Mouse (Mus musculus) hindbrain, embryonic 13.5 days (tissue): ENCODE data around the gene Kcnn1. TPM values are rescaled to one million over a fixed set of nuclear protein-coding genes. Genes with fewer than 3 reads are reported as not detected.
A peak's percentile ranks its signal among the peaks of the same experiment; 100 is the strongest.
"Not testable (repeated sequence)": the region's sequence is repeated elsewhere in the genome, so short reads cannot be mapped to it uniquely, and the experiment has no call there.

Source experiments
- ATAC-seq: fragments of 200-750 bp; cut with Nextera tagmentation; 2 replicates; pipeline ENCODE4 v1.8.0; 2017; ENCODE audit warnings: moderate TSS enrichment; ENCODE audit not compliant: low FRiP score
- H3K27ac ChIP-seq: fragments of 300-500 bp; sonication (generic); 2 replicates; pipeline ENCODE4 v1.5.1; 2015; ENCODE audit warnings: inconsistent platforms, mild to moderate bottlenecking, moderate library complexity
- H3K27me3 ChIP-seq: fragments of 300-500 bp; sonication (generic); 2 replicates; pipeline ENCODE4 v1.6.1; 2015; ENCODE audit warnings: mild to moderate bottlenecking, inconsistent platforms
- H3K36me3 ChIP-seq: fragments of 300-500 bp; sonication (generic); 2 replicates; pipeline ENCODE4 v1.6.1; 2015; ENCODE audit warnings: mild to moderate bottlenecking, inconsistent platforms
- H3K4me1 ChIP-seq: fragments of 300-500 bp; sonication (generic); replicated peaks from 2 replicates; pipeline ENCODE4 v1.6.1; 2015; ENCODE audit warnings: inconsistent platforms
- H3K4me2 ChIP-seq: fragments of 300-500 bp; sonication (generic); 2 replicates; pipeline ENCODE4 v1.6.1; 2015; ENCODE audit warnings: inconsistent platforms, mild to moderate bottlenecking, moderate library complexity
- H3K4me3 ChIP-seq: fragments of 300-500 bp; sonication (generic); 2 replicates; pipeline ENCODE4 v1.5.1; 2015; ENCODE audit warnings: mild to moderate bottlenecking, inconsistent platforms
- H3K9ac ChIP-seq: fragments of 300-500 bp; sonication (generic); 2 replicates; pipeline ENCODE4 v1.6.1; 2015; ENCODE audit warnings: mild to moderate bottlenecking, inconsistent platforms
- H3K9me3 ChIP-seq: fragments of 300-500 bp; sonication (generic); 2 replicates; pipeline ENCODE4 v1.6.1; 2016; ENCODE audit warnings: inconsistent platforms
- WGBS: fragments of 180-500 bp; shearing (Covaris S2); methylation state at CpG from one replicate; pipeline ENCODE4 v1.1.7; 2015; 5-methylcytosine and 5-hydroxymethylcytosine counted together
- polyA plus RNA-seq: library from polyadenylated mRNA; unstranded; fragments of >200 nt; fragmentation: Nextera tagmentation; extraction: Ambion mirVana; gene quantifications from 2 replicates; pipeline ENCODE4 v1.2.1, GENCODE M21; 2015

Kcnn1 gene
- polyA plus RNA-seq, 1 experiment from 2014 or later: 17.7 TPM

GRCm38 (mm10) chr8:70836666-70837065 lies 26.4 kb downstream of the Kcnn1 start:
- peaks cover 23% of the 10 kb centered on the region for H3K36me3 ChIP-seq
- H3K27ac ChIP-seq: no peak overlapping the region
- H3K27me3 ChIP-seq: no peaks in the 10 kb centered on the region
- H3K4me3 ChIP-seq: no peak overlapping the region
- H3K9me3 ChIP-seq: no peaks in the 10 kb centered on the region
- peak overlapping the region; percentile 29; the same call in 1 of the 2 replicates for H3K9ac ChIP-seq
- WGBS: 92% methylated on average over 12 of the region's 12 CpGs
- H3K4me2 ChIP-seq: no peak overlapping the region
- H3K4me1 ChIP-seq: peaks cover 26% of the 10 kb centered on the region
- no peak for ATAC-seq

GRCm38 (mm10) chr8:70834071-70834470 lies 29.0 kb downstream of the Kcnn1 start:
- 91% methylated on average over 3 of the region's 3 CpGs for WGBS
- no peak for ATAC-seq

GRCm38 (mm10) chr8:70833520-70833919 lies 29.5 kb downstream of the Kcnn1 start:
- no peak overlapping the region for H3K9ac ChIP-seq
- no peak overlapping the region for H3K27ac ChIP-seq
- no peaks in the 10 kb centered on the region for H3K27me3 ChIP-seq
- H3K9me3 ChIP-seq: no peaks in the 10 kb centered on the region
- 47% methylated on average over 15 of the region's 15 CpGs for WGBS
- H3K4me1 ChIP-seq: peaks cover 11% of the 10 kb centered on the region
- no peak overlapping the region for H3K4me3 ChIP-seq
- ATAC-seq: no peak
- H3K4me2 ChIP-seq: no peak overlapping the region
- peaks cover 23% of the 10 kb centered on the region for H3K36me3 ChIP-seq

More at GRCm38 (mm10) chr8:70834071-70834470, 29.0 kb downstream of the Kcnn1 start:
- Histone ChIP-seq H3K27ac (no peak overlapping the region), H3K9me3 (no peaks in the 10 kb centered on the region), H3K4me3 (no peak overlapping the region), H3K27me3 (no peaks in the 10 kb centered on the region), H3K4me2 (no peak overlapping the region), H3K9ac (no peak overlapping the region), H3K4me1 (peaks cover 15% of the 10 kb centered on the region), H3K36me3 (peaks cover 23% of the 10 kb centered on the region)

GRCm38 (mm10) chr8:70833018-70833482 lies 30.0 kb downstream of the Kcnn1 start:
- no peak overlapping the region for H3K4me2 ChIP-seq
- no peak overlapping the region for H3K27ac ChIP-seq
- H3K4me1 ChIP-seq: 0 out of 2 replicates have a peak, but pooled peaks cover 6% of the 10 kb centered on the region
- no peak overlapping the region for H3K4me3 ChIP-seq
- peaks cover 23% of the 10 kb centered on the region for H3K36me3 ChIP-seq
- no peaks in the 10 kb centered on the region for H3K27me3 ChIP-seq
- H3K9ac ChIP-seq: no peak overlapping the region
- no peaks in the 10 kb centered on the region for H3K9me3 ChIP-seq
- no peak for ATAC-seq
- 53% methylated on average over 9 of the region's 9 CpGs for WGBS

- Histone ChIP-seq H3K4me1 (0 out of 2 replicates have a peak, but pooled peaks cover 5% of the 10 kb centered on the region), H3K9me3 (no peaks in the 10 kb centered on the region), H3K4me3 (no peak overlapping the region), H3K9ac (no peak overlapping the region), H3K27ac (no peak overlapping the region), H3K27me3 (no peaks in the 10 kb centered on the region), H3K36me3 (peaks cover 23% of the 10 kb centered on the region), H3K4me2 (no peak overlapping the region)
- ATAC-seq: no peak
- 70% methylated on average over 11 of the region's 11 CpGs for WGBS
These were observed 30.7 kb downstream of the Kcnn1 start for GRCm38 (mm10) chr8:70832371-70832770.

DNA sequence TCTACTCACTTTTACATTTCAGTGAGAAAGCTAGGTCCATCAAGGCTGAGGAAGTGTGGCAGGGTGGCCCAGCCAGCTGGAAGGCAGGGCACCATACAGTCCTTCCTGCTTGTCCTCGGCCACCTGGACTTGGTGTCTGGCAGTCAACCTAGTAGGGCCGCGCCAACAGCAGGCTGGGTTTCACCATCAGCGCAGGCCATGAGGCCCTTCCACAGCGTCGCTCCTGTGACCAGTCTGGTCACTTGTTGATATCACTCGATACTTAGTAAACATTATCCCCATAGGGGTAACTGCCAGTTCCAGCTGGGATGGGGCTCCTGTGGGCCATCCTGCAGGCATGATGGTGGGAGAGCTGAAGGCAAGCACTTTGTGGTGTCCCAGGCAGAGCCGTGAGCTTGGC lies 31.5 kb downstream of the Kcnn1 start:
- WGBS: 91% methylated on average over 8 of the region's 8 CpGs
- 0 out of 2 replicates have a peak, but pooled peaks cover 5% of the 10 kb centered on the region for H3K4me1 ChIP-seq
- H3K27me3 ChIP-seq: no peaks in the 10 kb centered on the region
- no peak overlapping the region for H3K4me3 ChIP-seq
- H3K9ac ChIP-seq: no peak overlapping the region
- no peak overlapping the region for H3K27ac ChIP-seq
- H3K36me3 ChIP-seq: peaks cover 19% of the 10 kb centered on the region
- no peaks in the 10 kb centered on the region for H3K9me3 ChIP-seq
- H3K4me2 ChIP-seq: no peak overlapping the region
- ATAC-seq: no peak

GRCm38 (mm10) chr8:70827796-70828195 lies 35.3 kb downstream of the Kcnn1 start:
- Histone ChIP-seq H3K27me3 (peaks cover 10% of the 10 kb centered on the region; the same call in 1 of the 2 replicates), H3K9me3 (no peaks in the 10 kb centered on the region), H3K36me3 (no peaks in the 10 kb centered on the region), H3K4me2 (no peak overlapping the region), H3K9ac (no peak overlapping the region), H3K4me1 (no peaks in the 10 kb centered on the region), H3K27ac (no peak overlapping the region), H3K4me3 (no peak overlapping the region)
- ATAC-seq: no peak
- WGBS: 86% methylated on average over 1 of the region's 1 CpGs

DNA sequence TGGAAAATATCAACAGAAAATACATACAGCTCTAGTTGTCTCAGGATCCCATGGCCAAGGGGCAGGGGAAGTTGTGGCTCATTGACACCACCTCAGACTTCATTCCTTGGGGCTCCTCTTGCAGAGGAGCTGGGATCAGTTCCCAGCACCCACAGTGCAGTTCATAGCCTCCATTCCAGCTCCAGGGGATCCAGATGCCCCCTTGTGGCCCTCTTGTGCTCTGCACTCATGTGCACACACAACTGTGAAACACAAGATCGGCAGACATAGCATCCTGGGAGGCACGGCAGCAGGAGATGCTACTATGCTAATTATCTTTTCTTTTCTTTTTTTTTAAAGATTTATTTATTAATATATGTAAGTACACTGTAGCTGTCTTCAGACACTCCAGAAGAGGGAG lies 36.0 kb downstream of the Kcnn1 start:
- Histone ChIP-seq H3K27me3 (peaks cover 15% of the 10 kb centered on the region; the same call in 1 of the 2 replicates), H3K27ac (no peak overlapping the region), H3K9ac (no peak overlapping the region), H3K4me1 (no peaks in the 10 kb centered on the region), H3K9me3 (no peaks in the 10 kb centered on the region), H3K4me2 (no peak overlapping the region), H3K36me3 (no peaks in the 10 kb centered on the region), H3K4me3 (no peak overlapping the region)
- WGBS: 93% methylated on average over 2 of the region's 2 CpGs
- no peak for ATAC-seq

DNA sequence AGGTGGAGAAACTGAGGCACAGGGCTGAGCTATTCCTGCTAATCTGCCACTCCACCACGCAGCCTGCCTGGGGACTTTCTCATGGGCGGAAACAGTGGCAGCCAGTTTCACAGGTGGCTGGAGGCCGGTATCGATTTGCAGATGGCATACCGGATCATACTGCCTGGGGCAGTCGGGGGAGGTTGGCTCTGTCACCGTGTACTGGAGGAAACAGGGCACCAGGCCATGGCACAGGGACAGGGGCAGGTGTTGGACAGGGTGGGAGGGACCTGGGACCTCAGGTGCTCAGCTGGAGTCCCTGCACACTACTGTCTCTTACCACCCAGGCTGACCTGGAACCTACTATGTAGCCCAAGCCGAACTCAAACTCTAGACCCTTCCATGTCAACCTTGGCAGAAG lies 37.2 kb downstream of the Kcnn1 start:
- H3K9me3 ChIP-seq: no peaks in the 10 kb centered on the region
- H3K4me1 ChIP-seq: no peaks in the 10 kb centered on the region
- H3K9ac ChIP-seq: no peak overlapping the region
- no peaks in the 10 kb centered on the region for H3K36me3 ChIP-seq
- no peak for ATAC-seq
- H3K27ac ChIP-seq: no peak overlapping the region
- no peak overlapping the region for H3K4me3 ChIP-seq
- 80% methylated on average over 8 of the region's 8 CpGs for WGBS
- peaks cover 26% of the 10 kb centered on the region for H3K27me3 ChIP-seq
- H3K4me2 ChIP-seq: no peak overlapping the region

GRCm38 (mm10) chr8:70823802-70824201 lies 39.3 kb downstream of the Kcnn1 start:
- Histone ChIP-seq H3K4me3 (no peak overlapping the region), H3K27me3 (peaks cover 46% of the 10 kb centered on the region), H3K9ac (no peak overlapping the region; the same call in 1 of the 2 replicates), H3K9me3 (peaks cover 11% of the 10 kb centered on the region; the same call in 1 of the 2 replicates), H3K27ac (no peak overlapping the region), H3K4me1 (no peaks in the 10 kb centered on the region), H3K4me2 (no peak overlapping the region), H3K36me3 (no peaks in the 10 kb centered on the region)
- no peak for ATAC-seq
- 85% methylated on average over 7 of the region's 7 CpGs for WGBS

DNA sequence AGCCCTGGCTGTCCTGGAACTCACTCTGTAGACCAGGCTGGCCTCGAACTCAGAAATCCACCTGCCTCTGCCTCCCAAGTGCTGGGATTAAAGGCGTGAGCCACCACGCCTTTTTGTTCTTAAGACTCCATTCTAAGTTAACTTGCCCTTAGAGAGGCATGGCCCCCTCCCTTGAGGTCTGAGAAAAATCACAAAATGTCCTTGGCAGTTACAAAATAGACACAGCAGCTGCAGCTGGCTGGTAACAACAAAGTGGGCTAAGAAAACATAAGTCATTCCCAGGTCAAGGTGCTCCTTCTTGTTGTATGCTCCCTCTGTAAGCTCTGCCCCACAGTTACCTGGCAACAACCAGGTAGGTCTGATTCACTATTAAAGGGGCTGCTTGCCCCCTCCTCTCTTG lies 40.5 kb downstream of the Kcnn1 start:
- not testable (repeated sequence) for H3K36me3 ChIP-seq, ATAC-seq, H3K4me2 ChIP-seq, H3K4me3 ChIP-seq, H3K9ac ChIP-seq, H3K27ac ChIP-seq, H3K4me1 ChIP-seq
- Histone ChIP-seq H3K9me3 (peaks cover 16% of the 10 kb centered on the region; the same call in 1 of the 2 replicates), H3K27me3 (peaks cover 51% of the 10 kb centered on the region)
- 81% methylated on average over 3 of the region's 3 CpGs for WGBS

DNA sequence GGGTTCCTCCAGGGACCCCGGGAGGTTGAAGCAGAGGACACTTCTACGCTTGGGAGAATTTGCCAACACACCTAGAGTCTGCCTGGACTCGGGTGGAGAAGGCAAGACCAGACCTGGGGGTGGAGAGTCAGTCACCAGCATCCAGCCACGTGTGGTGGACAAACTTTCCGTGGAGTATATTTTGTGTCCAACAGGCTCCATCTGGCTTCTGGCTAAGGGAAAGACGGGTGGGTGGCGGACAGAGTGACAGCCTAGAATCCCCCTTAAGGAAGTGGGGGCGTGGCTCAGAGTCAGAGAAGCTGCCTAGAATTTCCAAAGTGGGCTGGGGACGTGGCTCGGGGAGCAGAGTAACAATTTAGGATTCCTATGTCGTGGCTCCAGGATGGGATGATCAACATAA lies 41.1 kb downstream of the Kcnn1 start:
- peaks cover 57% of the 10 kb centered on the region for H3K27me3 ChIP-seq
- peaks cover 1% of the 10 kb centered on the region for H3K4me1 ChIP-seq
- no peaks in the 10 kb centered on the region for H3K36me3 ChIP-seq
- ATAC-seq: 0 out of 2 replicates have a peak, but pooled peaks have one; percentile 15
- peaks cover 16% of the 10 kb centered on the region; the same call in 1 of the 2 replicates for H3K9me3 ChIP-seq
- no peak overlapping the region for H3K4me2 ChIP-seq
- H3K4me3 ChIP-seq: no peak overlapping the region
- WGBS: 56% methylated on average over 11 of the region's 11 CpGs
- H3K9ac ChIP-seq: no peak overlapping the region
- no peak overlapping the region for H3K27ac ChIP-seq

GRCm38 (mm10) chr8:70821399-70821962 lies 41.6 kb downstream of the Kcnn1 start:
- no peak overlapping the region for H3K4me3 ChIP-seq
- H3K9ac ChIP-seq: no peak overlapping the region
- peaks cover 62% of the 10 kb centered on the region for H3K27me3 ChIP-seq
- H3K9me3 ChIP-seq: peaks cover 16% of the 10 kb centered on the region; the same call in 1 of the 2 replicates
- no peak overlapping the region for H3K27ac ChIP-seq
- ATAC-seq: peak; percentile 46; the same call in 1 of the 2 replicates
- H3K4me2 ChIP-seq: no peak overlapping the region
- peaks cover 7% of the 10 kb centered on the region for H3K4me1 ChIP-seq
- 16% methylated on average over 30 of the region's 30 CpGs for WGBS
- H3K36me3 ChIP-seq: no peaks in the 10 kb centered on the region
